Mouse (Mus musculus) bone marrow macrophage, adult 2 months (primary cell): ENCODE results near the gene Prkra.

ENCODE experiments used
- CTCF ChIP-seq: IDR thresholded peaks from 2 replicates; pipeline ENCODE4 v1.5.1; 2012; ENCODE audit warnings: low read depth, mild to moderate bottlenecking, low read length, moderate library complexity
- POLR2A ChIP-seq: IDR thresholded peaks from 2 replicates; pipeline ENCODE4 v1.6.1; 2012; ENCODE audit warnings: mild to moderate bottlenecking, low read depth, low read length, borderline replicate concordance

DNA sequence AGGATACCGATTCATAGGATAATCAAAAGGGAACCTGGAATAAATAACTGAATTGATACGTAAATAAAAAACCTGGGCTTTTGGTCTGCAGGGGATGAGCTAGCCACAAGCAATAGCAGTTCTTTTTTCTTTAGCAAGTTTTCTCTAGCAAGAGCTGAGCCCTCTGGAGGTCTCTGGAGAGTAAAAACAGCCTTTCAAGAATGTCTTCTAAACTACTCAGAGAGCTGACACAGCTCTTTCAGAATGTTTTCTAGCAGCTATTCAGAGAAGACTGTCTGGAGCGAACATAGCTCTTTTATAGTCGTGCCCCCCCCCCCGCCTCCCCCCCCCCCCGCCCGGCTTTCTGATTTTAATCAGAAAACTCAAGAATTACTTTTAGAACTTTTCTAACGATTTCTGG, 11.6 kb upstream of the Prkra start:
- no peak for TF ChIP-seq POLR2A
- TF ChIP-seq CTCF: no peak
